In genomic region chr13:24893880-24894279, GRCm38 (mm10) we compare ENCODE assay signal across 28 mouse cellular contexts. TPM values are rescaled to one million over a fixed set of nuclear protein-coding genes. Genes with fewer than 3 reads are reported as not detected.
A peak's percentile ranks its signal among the peaks of the same experiment; 100 is the strongest.
DNase-seq lines count a peak whose midpoint lies in the region; ATAC-seq and TF ChIP-seq lines count a peak whose summit lies in the region.
"Had no signal": no experiment of that assay in that cellular context is flagged by ENCODE, and none has a peak within 500 bp of the region (broad histone marks: within the 10 kb centered on the region; RNA-seq: fewer than 3 reads in every experiment).

No protein-coding gene starts in this region.

- H3K4me1 ChIP-seq in forebrain, embryonic 11.5 days (replicated peaks; ENCODE audit: control insufficient read depth, insufficient read depth, low read length) = no peaks in the 10 kb centered on the region
- no peaks in the 10 kb centered on the region for H3K4me1 ChIP-seq in forebrain, embryonic 12.5 days
- H3K4me1 ChIP-seq in liver, adult 2 months (ENCODE audit: control insufficient read depth, insufficient read depth, low read length) = peaks cover 17% of the 10 kb centered on the region
- H3K4me1 ChIP-seq in liver, embryonic 11.5 days (replicated peaks; ENCODE audit: control insufficient read depth, insufficient read depth, low read length) = no peaks in the 10 kb centered on the region
- H3K4me1 ChIP-seq in midbrain, embryonic 14.5 days (ENCODE audit: control insufficient read depth, insufficient read depth, low read length) = no peaks in the 10 kb centered on the region
- H3K4me1 ChIP-seq: embryonic facial prominence, embryonic 12.5 days; hindbrain, embryonic 13.5 days; limb, embryonic 10.5 days; limb, embryonic 15.5 days; midbrain, embryonic 12.5 days; neural tube, embryonic 13.5 days had no signal

- no peaks in the 10 kb centered on the region for H3K27me3 ChIP-seq in forebrain, embryonic 11.5 days (ENCODE audit: control insufficient read depth, insufficient read depth, low read length)
- no peaks in the 10 kb centered on the region for H3K27me3 ChIP-seq in forebrain, embryonic 12.5 days
- no peaks in the 10 kb centered on the region for H3K27me3 ChIP-seq in liver, adult 2 months (ENCODE audit: control insufficient read depth, insufficient read depth, low read length)
- no peaks in the 10 kb centered on the region for H3K27me3 ChIP-seq in liver, embryonic 11.5 days (replicated peaks; ENCODE audit: control insufficient read depth, insufficient read depth, low read length)
- H3K27me3 ChIP-seq in midbrain, embryonic 14.5 days (ENCODE audit: control insufficient read depth, insufficient read depth, low read length) = no peaks in the 10 kb centered on the region
- H3K27me3 ChIP-seq: CH12.LX; embryonic facial prominence, embryonic 12.5 days; hindbrain, embryonic 13.5 days; limb, embryonic 15.5 days; midbrain, embryonic 12.5 days; neural tube, embryonic 13.5 days had no signal

- H3K36me3 ChIP-seq in forebrain, embryonic 11.5 days (ENCODE audit: control insufficient read depth, insufficient read depth, low read length) = no peaks in the 10 kb centered on the region
- H3K36me3 ChIP-seq in forebrain, embryonic 12.5 days (replicated peaks) = no peaks in the 10 kb centered on the region
- no peaks in the 10 kb centered on the region for H3K36me3 ChIP-seq in liver, adult 2 months (ENCODE audit: control insufficient read depth, insufficient read depth, low read length)
- H3K36me3 ChIP-seq in liver, embryonic 11.5 days (ENCODE audit: control insufficient read depth, insufficient read depth, low read length) = no peaks in the 10 kb centered on the region
- H3K36me3 ChIP-seq in midbrain, embryonic 14.5 days (ENCODE audit: control insufficient read depth, insufficient read depth, low read length) = no peaks in the 10 kb centered on the region
- H3K36me3 ChIP-seq: embryonic facial prominence, embryonic 12.5 days; limb, embryonic 10.5 days; limb, embryonic 15.5 days; midbrain, embryonic 12.5 days; neural tube, embryonic 13.5 days had no signal

- no peak for TF ChIP-seq CTCF in liver, adult 2 months (IDR thresholded peaks at IDR 0.05; ENCODE audit: low read depth, low read length)

- DNase-seq in forebrain, embryonic 11.5 days (ENCODE audit: low spot score) = peak; percentile 43
- DNase-seq in liver, adult 2 months (ENCODE audit: extremely low read depth, low read depth, low spot score) = peak; percentile 94
- no peak for DNase-seq in liver, embryonic 11.5 days (ENCODE audit: low spot score)
- peak; percentile 44 to 75 for DNase-seq in kidney, postnatal 25 days
- DNase-seq in adrenal gland, adult (ENCODE audit: inconsistent age in 2 of 2, low spot score in 1 of 2) = no peak
- DNase-seq in midbrain, embryonic 14.5 days = no peak
- DNase-seq: adrenal gland, adult 8-10 months; cerebellum, adult 9-10 months; embryo, embryonic 11 days; gastrocnemius, adult 2 months; gastrocnemius, postnatal 36 days; heart, adult 18-20 months; heart, postnatal 4 days; layer of hippocampus, adult 9-11 months; lung, postnatal 4 days had no signal

- H3K4me2 ChIP-seq in forebrain, embryonic 11.5 days (ENCODE audit: low read depth, low read length, severe bottlenecking) = no peak overlapping the region
- no peak overlapping the region for H3K4me2 ChIP-seq in forebrain, embryonic 12.5 days
- H3K4me2 ChIP-seq in liver, embryonic 11.5 days = no peak overlapping the region
- H3K4me2 ChIP-seq in midbrain, embryonic 14.5 days (ENCODE audit: low read length) = no peak overlapping the region
- H3K4me2 ChIP-seq: embryonic facial prominence, embryonic 12.5 days; heart, embryonic 11.5 days; hindbrain, embryonic 13.5 days; limb, embryonic 15.5 days; midbrain, embryonic 12.5 days; neural tube, embryonic 13.5 days had no signal

- 79% methylated on average over 2 of the region's 2 CpGs for WGBS in forebrain, embryonic 11.5 days
- WGBS in forebrain, embryonic 12.5 days = 79% methylated on average over 2 of the region's 2 CpGs
- 19% methylated on average over 2 of the region's 2 CpGs for WGBS in liver, adult 2 months
- WGBS in liver, embryonic 11.5 days = 80% methylated on average over 2 of the region's 2 CpGs
- WGBS in midbrain, embryonic 14.5 days = 84% methylated on average over 2 of the region's 2 CpGs

- no peak for ATAC-seq in forebrain, embryonic 11.5 days (replicated peaks; ENCODE audit: low FRiP score)
- ATAC-seq in forebrain, embryonic 12.5 days (ENCODE audit: low FRiP score) = no peak
- no peak for ATAC-seq in liver, embryonic 11.5 days (replicated peaks; ENCODE audit: low FRiP score)
- no peak for ATAC-seq in midbrain, embryonic 14.5 days (ENCODE audit: low FRiP score, low TSS enrichment)
- ATAC-seq: activated CD4-positive, CD25-positive, alpha-beta regulatory T cell, adult 4 months; forebrain, embryonic 16.5 days had no signal

- H3K27ac ChIP-seq in forebrain, embryonic 11.5 days (ENCODE audit: low read depth, low read length) = no peak overlapping the region
- H3K27ac ChIP-seq in forebrain, embryonic 12.5 days = no peak overlapping the region
- H3K27ac ChIP-seq in liver, adult 2 months (replicated peaks; ENCODE audit: insufficient read depth, low read depth, low read length) = peak overlapping the region; percentile 98
- H3K27ac ChIP-seq in liver, embryonic 11.5 days (ENCODE audit: low read depth, low read length) = no peak overlapping the region
- no peak overlapping the region for H3K27ac ChIP-seq in midbrain, embryonic 14.5 days (replicated peaks; ENCODE audit: low read depth, low read length)
- H3K27ac ChIP-seq: embryonic facial prominence, embryonic 12.5 days; gastrocnemius, adult 2 months; hindbrain, embryonic 13.5 days; limb, embryonic 10.5 days; limb, embryonic 15.5 days; midbrain, embryonic 12.5 days; neural tube, embryonic 13.5 days had no signal

- H3K9me3 ChIP-seq in forebrain, embryonic 11.5 days (ENCODE audit: control insufficient read depth, low read length) = no peaks in the 10 kb centered on the region
- no peaks in the 10 kb centered on the region for H3K9me3 ChIP-seq in forebrain, embryonic 12.5 days
- no peaks in the 10 kb centered on the region for H3K9me3 ChIP-seq in liver, embryonic 11.5 days (ENCODE audit: control insufficient read depth, low read length)
- H3K9me3 ChIP-seq in midbrain, embryonic 14.5 days (ENCODE audit: control insufficient read depth, low read length) = no peaks in the 10 kb centered on the region
- H3K9me3 ChIP-seq: embryonic facial prominence, embryonic 12.5 days; hindbrain, embryonic 13.5 days; limb, embryonic 10.5 days; limb, embryonic 15.5 days; megakaryocyte, embryonic 14.5 days; midbrain, embryonic 12.5 days; neural tube, embryonic 13.5 days had no signal

- H3K79me2 ChIP-seq in liver, adult 2 months (ENCODE audit: control insufficient read depth, insufficient read depth, low read length) = no peaks in the 10 kb centered on the region

- H3K4me3 ChIP-seq in forebrain, embryonic 11.5 days (ENCODE audit: low read depth, low read length) = no peak overlapping the region
- H3K4me3 ChIP-seq in forebrain, embryonic 12.5 days (replicated peaks) = no peak overlapping the region
- no peak overlapping the region for H3K4me3 ChIP-seq in liver, adult 2 months (ENCODE audit: insufficient read depth, low read depth, low read length)
- no peak overlapping the region for H3K4me3 ChIP-seq in liver, embryonic 11.5 days (ENCODE audit: low read depth, low read length)
- no peak overlapping the region for H3K4me3 ChIP-seq in midbrain, embryonic 14.5 days (replicated peaks; ENCODE audit: low read depth, low read length)
- H3K4me3 ChIP-seq: embryonic facial prominence, embryonic 12.5 days; gastrocnemius, adult 2 months; hindbrain, embryonic 13.5 days; limb, embryonic 10.5 days; limb, embryonic 15.5 days; megakaryocyte, embryonic 14.5 days; midbrain, embryonic 12.5 days; neural tube, embryonic 13.5 days had no signal

- no peak overlapping the region for H3K9ac ChIP-seq in forebrain, embryonic 11.5 days (ENCODE audit: low read length)
- H3K9ac ChIP-seq in forebrain, embryonic 12.5 days = no peak overlapping the region
- H3K9ac ChIP-seq in liver, adult 2 months (ENCODE audit: low read depth, low read length) = peak overlapping the region; percentile 20; the same call in 1 of the 2 replicates
- no peak overlapping the region for H3K9ac ChIP-seq in liver, embryonic 11.5 days (ENCODE audit: low read depth, low read length)
- H3K9ac ChIP-seq in midbrain, embryonic 14.5 days (replicated peaks; ENCODE audit: low read length) = no peak overlapping the region
- H3K9ac ChIP-seq: embryonic facial prominence, embryonic 12.5 days; hindbrain, embryonic 13.5 days; limb, embryonic 15.5 days; midbrain, embryonic 12.5 days; neural tube, embryonic 13.5 days had no signal

- TF ChIP-seq POLR2A in liver, adult 2 months (IDR thresholded peaks at IDR 0.05; ENCODE audit: extremely low read depth, insufficient read depth, low read length) = no peak

RNA-seq across cellular contexts. Expression of gene Aldh5a1, which starts 43.6 kb away (rescaled TPM):
- 10.4 and 10.5 TPM in 2 replicates for polyA plus RNA-seq in forebrain, embryonic 11.5 days (2014; fragmentation: Nextera tagmentation; extraction: Ambion mirVana)
- 10.6 and 10.9 TPM in 2 replicates for polyA plus RNA-seq in forebrain, embryonic 12.5 days (2016; fragmentation: Nextera tagmentation; extraction: Ambion mirVana)
- total RNA-seq in liver, adult 2 months (2014; rRNA removed) = 15.0 and 18.9 TPM in 2 replicates
- polyA plus RNA-seq in liver, adult 2 months (2012; rRNA removed) = 15.2 and 19.8 TPM in 2 replicates
- polyA plus RNA-seq in liver, embryonic 11.5 days (2014; fragmentation: Nextera tagmentation; extraction: Ambion mirVana) = 4.0 and 4.3 TPM in 2 replicates
- 12.1 and 16.5 TPM in 2 replicates for polyA plus RNA-seq in midbrain, embryonic 14.5 days (2014; fragmentation: Nextera tagmentation; extraction: Ambion mirVana)

RNA-seq across cellular contexts. Expression of gene D130043K22Rik, which starts 48.9 kb away (rescaled TPM):
- polyA plus RNA-seq in forebrain, embryonic 11.5 days (2014; fragmentation: Nextera tagmentation; extraction: Ambion mirVana) = 0.61 and 0.67 TPM in 2 replicates
- 1.1 and 1.6 TPM in 2 replicates for polyA plus RNA-seq in forebrain, embryonic 12.5 days (2016; fragmentation: Nextera tagmentation; extraction: Ambion mirVana)
- 12.2 and 15.9 TPM in 2 replicates for total RNA-seq in liver, adult 2 months (2014; rRNA removed)
- polyA plus RNA-seq in liver, adult 2 months (2012; rRNA removed) = 3.8 and 8.1 TPM in 2 replicates
- polyA plus RNA-seq in liver, embryonic 11.5 days (2014; fragmentation: Nextera tagmentation; extraction: Ambion mirVana) = 0.40 TPM in 1 of 2 replicates, not detected in the other
- 3.5 and 4.2 TPM in 2 replicates for polyA plus RNA-seq in midbrain, embryonic 14.5 days (2014; fragmentation: Nextera tagmentation; extraction: Ambion mirVana)
- total RNA-seq: gastrocnemius, adult 2 months; gastrocnemius, postnatal 36 days had no signal
- polyA plus RNA-seq: heart, embryonic 11.5 days; heart, postnatal 0 days had no signal

RNA-seq across cellular contexts. Expression of gene Gpld1, which starts 49.1 kb away (rescaled TPM):
- polyA plus RNA-seq in forebrain, embryonic 11.5 days (2014; fragmentation: Nextera tagmentation; extraction: Ambion mirVana) = 0.44 and 0.87 TPM in 2 replicates
- polyA plus RNA-seq in forebrain, embryonic 12.5 days (2016; fragmentation: Nextera tagmentation; extraction: Ambion mirVana) = 0.41 and 0.64 TPM in 2 replicates
- 154 and 156 TPM in 2 replicates for total RNA-seq in liver, adult 2 months (2014; rRNA removed)
- polyA plus RNA-seq in liver, adult 2 months (2012; rRNA removed) = 88.4 and 88.9 TPM in 2 replicates
- 0.48 and 0.61 TPM in 2 replicates for polyA plus RNA-seq in liver, embryonic 11.5 days (2014; fragmentation: Nextera tagmentation; extraction: Ambion mirVana)
- 1.3 and 1.5 TPM in 2 replicates for polyA plus RNA-seq in midbrain, embryonic 14.5 days (2014; fragmentation: Nextera tagmentation; extraction: Ambion mirVana)

Comparison
In these comparisons a context has a peak if more than half of its experiments do, and no peak if none do; other contexts are left out.
1. DNase-seq: peak in forebrain, embryonic 11.5 days (single experiment), liver, adult 2 months (single experiment) and kidney, postnatal 25 days (2 of 2); none in liver, embryonic 11.5 days (single experiment), adrenal gland, adult (0 of 2) and midbrain, embryonic 14.5 days (single experiment).
2. RNA of gene Gpld1, which starts 49.1 kb away (polyA plus RNA-seq): 88.4 to 88.9 TPM in liver, adult 2 months; 1.3 to 1.5 TPM in midbrain, embryonic 14.5 days, 0.44 to 0.87 TPM in forebrain, embryonic 11.5 days, 0.41 to 0.64 TPM in forebrain, embryonic 12.5 days and 0.48 to 0.61 TPM in liver, embryonic 11.5 days; every median in the first group is over 10 times any median in the second.